Mouse (Mus musculus) intestine, postnatal 0 days (tissue): ENCODE measurements around the gene Prickle2. TPM values are rescaled to one million over a fixed set of nuclear protein-coding genes. Genes with fewer than 3 reads are reported as not detected.

ENCODE experiments used
- ATAC-seq: fragments of 200-750 bp; cut with Nextera tagmentation; 2 replicates; pipeline ENCODE4 v1.8.0; 2017; ENCODE audit warnings: mild to moderate bottlenecking, moderate TSS enrichment, moderate library complexity
- H3K27ac ChIP-seq: fragments of 300-500 bp; sonication (generic); 2 replicates; pipeline ENCODE4 v1.5.1; 2014; ENCODE audit warnings: mild to moderate bottlenecking, low read depth, low read length, moderate library complexity
- H3K27me3 ChIP-seq: fragments of 300-500 bp; sonication (generic); replicated peaks from 2 replicates; pipeline ENCODE4 v1.6.1; 2014; ENCODE audit warnings: low read length, mixed read lengths; ENCODE audit not compliant: control insufficient read depth, insufficient read depth
- H3K36me3 ChIP-seq: fragments of 300-500 bp; sonication (generic); 2 replicates; pipeline ENCODE4 v1.6.1; 2014; ENCODE audit warnings: mild to moderate bottlenecking, moderate library complexity; ENCODE audit not compliant: control insufficient read depth, insufficient read depth
- H3K4me1 ChIP-seq: fragments of 300-500 bp; sonication (generic); replicated peaks from 2 replicates; pipeline ENCODE4 v1.6.1; 2014; ENCODE audit warnings: antibody characterized with exemption, low read length, mixed read lengths; ENCODE audit not compliant: control insufficient read depth, insufficient read depth
- H3K4me2 ChIP-seq: fragments of 300-500 bp; sonication (generic); replicated peaks from 2 replicates; pipeline ENCODE4 v1.6.1; 2014; ENCODE audit warnings: low read depth, mild to moderate bottlenecking, moderate library complexity
- H3K4me3 ChIP-seq: fragments of 300-500 bp; sonication (generic); 2 replicates; pipeline ENCODE4 v1.5.1; 2014; ENCODE audit warnings: low read depth, low read length
- H3K9ac ChIP-seq: fragments of 300-500 bp; sonication (generic); 2 replicates; pipeline ENCODE4 v1.6.1; 2014; ENCODE audit warnings: mild to moderate bottlenecking, low read depth, low read length
- H3K9me3 ChIP-seq: fragments of 300-500 bp; sonication (generic); 2 replicates; pipeline ENCODE4 v1.6.1; 2016; ENCODE audit warnings: mixed run types; ENCODE audit not compliant: control insufficient read depth
- CTCF ChIP-seq: sonication (generic); IDR thresholded peaks from 2 replicates; pipeline ENCODE4 v1.5.1; 2016; ENCODE audit warnings: low read depth, mild to moderate bottlenecking, control low read depth, antibody characterized with exemption, moderate library complexity
- WGBS: fragments of 180-500 bp; shearing (Covaris S2); extraction: QIAGEN DNeasy Blood & Tissue Kit; methylation state at CpG from one replicate; pipeline ENCODE4 v1.1.7; 2014; 5-methylcytosine and 5-hydroxymethylcytosine counted together
- polyA plus RNA-seq: library from polyadenylated mRNA; unstranded; fragments of >200 nt; fragmentation: Nextera tagmentation; extraction: Ambion mirVana; gene quantifications from 2 replicates; pipeline ENCODE4 v1.2.1, GENCODE M21; 2015

Gene Prickle2
- polyA plus RNA-seq, 1 experiment from 2014 or later: 1.7 TPM

GRCm38 (mm10) chr6:92569283-92569682 is 136.7 kb downstream of the Prickle2 start:
- no peak for TF ChIP-seq CTCF
- H3K27ac ChIP-seq: no peak overlapping the region
- H3K9me3 ChIP-seq: no peaks in the 10 kb centered on the region
- H3K9ac ChIP-seq: no peak overlapping the region
- ATAC-seq: no peak
- H3K36me3 ChIP-seq: no peaks in the 10 kb centered on the region
- H3K4me3 ChIP-seq: no peak overlapping the region
- H3K4me2 ChIP-seq: no peak overlapping the region
- no peaks in the 10 kb centered on the region for H3K27me3 ChIP-seq
- H3K4me1 ChIP-seq: no peaks in the 10 kb centered on the region
- WGBS: 82% methylated on average over 4 of the region's 4 CpGs

GRCm38 (mm10) chr6:92559261-92559660 is 146.7 kb downstream of the Prickle2 start:
- H3K27ac ChIP-seq: no peak overlapping the region
- no peak overlapping the region for H3K4me3 ChIP-seq
- no peaks in the 10 kb centered on the region for H3K4me1 ChIP-seq
- no peak overlapping the region for H3K9ac ChIP-seq
- TF ChIP-seq CTCF: 0 out of 2 replicates have a peak, but pooled peaks have one; percentile 12
- H3K9me3 ChIP-seq: no peaks in the 10 kb centered on the region
- H3K4me2 ChIP-seq: no peak overlapping the region
- no peaks in the 10 kb centered on the region for H3K36me3 ChIP-seq
- no peak for ATAC-seq
- H3K27me3 ChIP-seq: no peaks in the 10 kb centered on the region
- WGBS: 88% methylated on average over 1 of the region's 1 CpGs

- WGBS: 66% methylated on average over 2 of the region's 2 CpGs
- H3K36me3 ChIP-seq: no peaks in the 10 kb centered on the region
- no peak overlapping the region for H3K4me3 ChIP-seq
- no peaks in the 10 kb centered on the region for H3K27me3 ChIP-seq
- H3K9ac ChIP-seq: no peak overlapping the region
- no peaks in the 10 kb centered on the region for H3K4me1 ChIP-seq
- no peaks in the 10 kb centered on the region for H3K9me3 ChIP-seq
- no peak overlapping the region for H3K27ac ChIP-seq
- TF ChIP-seq CTCF: no peak
- no peak overlapping the region for H3K4me2 ChIP-seq
- ATAC-seq: no peak
Measured at GRCm38 (mm10) chr6:92555675-92556074, 150.3 kb downstream of the Prickle2 start.

GRCm38 (mm10) chr6:92553086-92553485 is 152.9 kb downstream of the Prickle2 start:
- Histone ChIP-seq H3K4me3 (no peak overlapping the region), H3K36me3 (no peaks in the 10 kb centered on the region), H3K9ac (no peak overlapping the region), H3K27me3 (no peaks in the 10 kb centered on the region), H3K4me1 (no peaks in the 10 kb centered on the region), H3K9me3 (no peaks in the 10 kb centered on the region), H3K4me2 (no peak overlapping the region), H3K27ac (no peak overlapping the region)
- 75% methylated on average over 4 of the region's 4 CpGs for WGBS
- ATAC-seq: no peak
- no peak for TF ChIP-seq CTCF

GRCm38 (mm10) chr6:92549246-92549645 is 156.7 kb downstream of the Prickle2 start:
- H3K4me2 ChIP-seq: no peak overlapping the region
- H3K27me3 ChIP-seq: no peaks in the 10 kb centered on the region
- H3K4me3 ChIP-seq: no peak overlapping the region
- no peak for TF ChIP-seq CTCF
- no peaks in the 10 kb centered on the region for H3K36me3 ChIP-seq
- ATAC-seq: no peak
- H3K4me1 ChIP-seq: no peaks in the 10 kb centered on the region
- no peak overlapping the region for H3K27ac ChIP-seq
- no peak overlapping the region for H3K9ac ChIP-seq
- 77% methylated on average over 8 of the region's 8 CpGs for WGBS
- H3K9me3 ChIP-seq: no peaks in the 10 kb centered on the region

GRCm38 (mm10) chr6:92545204-92545603 is 160.8 kb downstream of the Prickle2 start:
- Histone ChIP-seq H3K9me3 (no peaks in the 10 kb centered on the region), H3K27me3 (no peaks in the 10 kb centered on the region), H3K4me3 (no peak overlapping the region), H3K9ac (no peak overlapping the region), H3K4me2 (no peak overlapping the region), H3K27ac (no peak overlapping the region), H3K4me1 (no peaks in the 10 kb centered on the region), H3K36me3 (no peaks in the 10 kb centered on the region)
- WGBS: 85% methylated on average over 2 of the region's 2 CpGs
- TF ChIP-seq CTCF: no peak
- no peak for ATAC-seq

GRCm38 (mm10) chr6:92543825-92544224 is 162.1 kb downstream of the Prickle2 start:
- H3K9me3 ChIP-seq: no peaks in the 10 kb centered on the region
- no peaks in the 10 kb centered on the region for H3K27me3 ChIP-seq
- no peak for TF ChIP-seq CTCF
- no peak overlapping the region for H3K4me2 ChIP-seq
- no peaks in the 10 kb centered on the region for H3K4me1 ChIP-seq
- H3K9ac ChIP-seq: no peak overlapping the region
- H3K36me3 ChIP-seq: no peaks in the 10 kb centered on the region
- no peak for ATAC-seq
- H3K27ac ChIP-seq: no peak overlapping the region
- WGBS: 79% methylated on average over 4 of the region's 4 CpGs
- no peak overlapping the region for H3K4me3 ChIP-seq
